Mouse (Mus musculus): ENCODE measurements around the gene Peak1.

Gene Peak1

DNA sequence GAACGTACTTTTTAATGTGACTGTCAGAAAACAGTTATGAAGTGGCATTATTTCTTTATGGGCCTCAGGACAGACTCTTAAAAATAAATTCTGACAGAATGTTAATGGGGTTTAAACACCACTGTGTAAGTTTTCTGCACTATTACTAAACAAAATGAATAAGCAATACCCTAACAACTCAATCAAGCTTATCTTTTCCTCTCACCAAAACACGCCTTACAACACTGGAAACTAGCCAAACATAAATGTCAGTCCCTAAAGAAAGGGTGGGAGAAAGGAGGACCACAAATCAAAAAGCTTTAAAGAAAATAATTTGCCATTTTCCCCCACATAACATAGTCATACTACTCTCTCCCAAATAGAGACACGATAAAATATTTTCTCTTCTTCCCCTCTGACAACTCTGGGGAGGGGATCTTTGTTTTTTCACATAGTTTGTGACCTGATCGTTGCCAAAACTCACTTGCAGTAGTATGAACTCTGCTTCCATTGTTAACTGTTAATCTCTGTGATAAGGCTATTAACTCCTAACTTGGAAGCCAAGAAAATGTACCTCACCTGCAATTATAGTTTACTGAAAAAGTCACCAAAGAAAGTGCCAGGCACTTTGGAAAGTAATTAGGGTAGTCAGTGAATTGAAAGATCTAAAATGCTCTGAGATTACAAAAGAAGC is 1.8 kb downstream of the Peak1 start:
- no peak for DNase-seq (ENCODE audit: low read depth, low spot score)

DNA sequence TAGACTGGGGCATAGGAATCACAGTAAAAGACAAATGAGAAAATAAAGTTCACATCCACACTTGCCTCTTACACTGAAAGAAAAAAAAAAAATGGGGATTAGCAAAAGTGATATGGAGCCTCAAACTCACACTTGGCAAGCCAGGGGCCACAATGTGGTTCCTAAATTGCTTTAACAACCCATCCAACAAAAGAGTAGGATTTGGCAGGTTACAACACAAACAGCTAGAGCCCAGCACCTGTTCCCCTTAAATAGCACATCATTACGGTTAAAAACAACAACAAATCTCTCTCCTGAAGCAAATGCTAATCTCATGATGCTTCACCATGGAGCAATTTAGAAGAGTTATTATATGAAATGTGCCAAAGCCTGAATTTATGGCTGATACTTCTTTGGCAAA is 2.5 kb downstream of the Peak1 start:
- DNase-seq (ENCODE audit: low read depth, low spot score): no peak

DNA sequence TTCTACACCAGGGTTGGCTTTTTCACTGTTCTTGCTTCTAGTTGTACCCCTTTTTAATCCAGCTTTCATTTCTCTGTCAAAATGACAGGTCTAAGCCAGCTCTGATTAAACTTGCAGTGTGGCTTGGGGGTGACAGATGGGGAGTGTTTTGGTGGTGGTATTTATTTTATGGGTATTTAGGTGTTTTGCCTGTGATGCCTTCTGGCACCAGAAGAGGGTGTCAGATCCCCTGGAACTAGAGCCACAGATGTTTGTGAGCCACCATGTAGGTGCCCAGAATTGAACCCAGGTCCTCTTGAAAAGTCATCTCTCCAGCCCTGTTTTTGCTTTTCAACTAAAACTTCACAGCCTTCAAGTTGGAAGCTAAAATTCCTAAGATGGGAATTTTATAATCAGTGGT is 3.5 kb downstream of the Peak1 start:
- no peak for DNase-seq (ENCODE audit: low read depth, low spot score)

DNA sequence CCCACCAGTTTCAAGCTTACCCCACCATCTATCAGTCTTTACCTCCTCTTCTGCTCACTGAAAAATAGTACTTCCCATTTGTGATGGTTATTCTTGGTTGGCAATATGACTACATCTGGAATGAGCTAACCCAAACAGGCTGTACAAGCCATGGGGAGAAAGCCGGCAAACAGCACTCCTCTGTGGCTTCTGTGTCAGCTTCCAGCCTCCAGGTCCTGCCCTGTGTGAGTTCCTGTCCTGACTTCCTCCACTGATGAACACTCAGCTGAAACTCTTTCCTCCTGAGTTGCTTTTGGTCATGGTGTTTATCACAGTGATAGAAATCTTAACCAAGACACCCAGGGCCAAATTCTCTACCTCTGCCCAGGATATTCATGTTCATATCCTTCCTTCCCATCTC is 5.2 kb downstream of the Peak1 start:
- DNase-seq (ENCODE audit: low read depth, low spot score): no peak

DNA sequence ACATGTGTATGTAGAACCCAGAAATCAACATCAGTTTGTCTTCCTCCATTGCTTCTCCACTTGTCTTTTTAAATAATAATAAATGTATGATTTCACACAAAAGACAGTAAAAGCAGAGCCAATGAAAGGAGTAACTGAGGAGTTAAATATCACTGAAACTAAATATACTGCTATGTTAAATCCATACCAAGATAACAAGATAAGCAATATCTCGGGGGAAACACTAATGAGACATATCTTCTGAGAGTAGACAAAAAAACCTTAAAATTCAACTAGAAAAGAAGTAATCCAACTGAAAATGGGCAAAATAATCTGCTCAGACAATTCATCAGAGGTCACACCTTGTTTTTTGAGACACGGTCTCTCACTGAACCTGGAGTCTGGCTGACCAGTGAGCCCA is 7.9 kb downstream of the Peak1 start:
- no peak for DNase-seq (ENCODE audit: low read depth, low spot score)

DNA sequence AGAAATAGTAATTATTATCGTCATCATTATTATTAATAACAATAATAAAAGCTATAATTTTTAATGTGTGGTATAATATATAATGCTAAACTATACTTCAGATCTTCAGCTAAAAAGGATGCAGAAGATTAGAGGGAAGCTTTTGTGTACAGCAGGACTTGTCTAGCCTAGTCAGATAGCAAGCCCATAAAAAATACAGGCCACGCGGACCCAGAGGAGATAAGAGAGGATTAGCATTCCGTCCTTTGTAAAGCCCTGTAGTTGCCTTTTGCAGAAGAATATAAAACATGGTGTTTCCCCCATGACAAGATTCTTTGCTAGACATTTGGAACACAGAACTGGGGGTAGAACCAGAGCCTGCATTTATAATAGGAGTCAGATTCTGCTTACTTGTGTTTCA is 13.2 kb downstream of the Peak1 start:
- DNase-seq (ENCODE audit: low read depth, low spot score): no peak

DNA sequence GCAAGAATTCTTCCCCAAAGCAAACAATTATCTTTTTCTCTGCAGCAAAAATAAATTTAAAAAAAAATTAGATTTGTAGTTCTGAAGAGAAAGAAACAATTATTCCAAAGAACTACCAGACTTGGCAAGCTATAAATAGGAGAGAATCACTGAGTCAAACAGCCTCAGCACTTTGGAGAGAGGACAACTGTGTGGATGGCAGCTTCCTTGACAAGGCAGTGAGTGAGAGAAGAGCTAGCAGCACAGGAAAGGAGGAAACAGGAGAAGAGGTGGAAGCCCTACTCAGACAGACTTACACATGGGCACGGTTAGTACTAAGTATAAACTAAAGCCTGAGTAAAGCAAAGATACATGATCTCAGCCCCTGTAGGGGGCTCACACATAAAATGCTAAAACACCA is 21.6 kb downstream of the Peak1 start:
- DNase-seq (ENCODE audit: low read depth, low spot score): no peak

DNA sequence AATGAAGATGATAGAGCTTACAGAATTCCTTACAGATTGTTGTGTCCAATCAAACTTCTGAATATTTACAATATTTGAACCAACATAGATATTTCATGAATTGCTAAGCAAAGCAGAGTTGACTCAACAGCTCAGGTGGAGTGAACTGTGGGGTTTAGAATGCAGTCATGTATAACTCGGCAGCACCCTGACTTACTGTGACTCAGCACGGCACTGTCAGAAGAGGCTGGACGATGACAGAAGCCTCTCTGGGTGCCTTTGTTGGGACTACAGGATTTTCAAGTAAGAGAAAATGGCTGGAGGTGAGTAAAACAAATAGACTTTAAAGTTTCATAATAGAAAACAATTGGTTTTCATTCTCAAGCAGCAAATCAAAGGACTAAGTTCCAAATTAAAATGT is 25.0 kb downstream of the Peak1 start:
- DNase-seq (ENCODE audit: low read depth, low spot score): no peak

DNA sequence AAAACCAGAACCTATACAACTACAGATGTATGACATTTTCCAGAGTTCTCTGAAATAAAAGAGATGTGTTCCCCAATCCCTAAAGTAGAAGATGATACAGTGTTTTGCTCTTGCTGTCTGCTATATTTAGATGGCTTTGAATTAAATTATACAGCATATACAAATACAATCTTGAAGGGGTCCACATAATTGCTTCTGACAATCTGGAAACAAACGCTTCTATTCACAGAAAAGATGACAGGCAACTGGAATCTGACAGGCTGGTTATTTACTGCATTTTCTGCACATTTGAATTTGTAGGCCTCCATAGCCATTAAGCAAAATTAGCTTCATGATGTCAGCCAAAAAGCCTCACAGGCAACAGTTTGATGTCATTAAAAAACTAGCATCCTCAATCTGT is 35.1 kb downstream of the Peak1 start:
- DNase-seq (ENCODE audit: low read depth, low spot score): no peak

DNA sequence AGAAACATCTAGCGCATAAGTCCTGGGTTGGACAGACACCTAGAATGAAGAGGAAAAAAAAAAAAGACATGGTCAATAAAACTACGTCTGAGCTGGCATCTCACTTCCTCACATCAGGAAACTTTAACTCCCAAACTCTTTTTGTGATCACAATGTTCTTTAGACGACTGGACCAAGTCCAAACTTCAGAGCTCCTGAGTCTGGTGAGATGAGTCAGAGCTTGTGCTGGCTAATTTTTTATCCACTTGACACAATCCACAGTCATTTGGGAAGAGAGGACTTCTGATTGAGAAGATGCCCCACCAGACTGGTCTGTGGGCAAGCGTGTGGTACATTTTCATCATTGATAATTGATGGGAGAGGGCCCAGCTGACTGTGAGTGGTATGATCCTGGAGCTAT is 43.5 kb downstream of the Peak1 start:
- no peak for DNase-seq (ENCODE audit: low read depth, low spot score)

DNA sequence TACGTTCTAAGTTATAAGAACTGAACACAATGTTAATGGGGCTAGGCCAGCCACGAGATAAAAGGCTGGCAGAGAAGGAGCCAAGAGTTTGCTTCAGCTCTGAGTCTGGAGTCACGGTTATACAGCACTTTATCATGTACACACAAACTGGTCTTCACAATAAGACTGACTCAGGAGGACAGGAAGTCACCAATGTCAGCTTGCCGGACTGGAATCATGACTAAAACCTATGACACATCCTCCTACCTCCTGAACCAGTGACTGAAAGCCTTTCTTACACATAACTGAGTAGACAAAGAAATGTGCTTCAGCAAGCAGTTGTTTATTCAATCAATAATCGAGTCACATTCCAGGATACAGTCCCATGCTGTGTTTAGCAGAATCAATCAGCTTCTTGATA is 47.2 kb downstream of the Peak1 start:
- no peak for DNase-seq (ENCODE audit: low read depth, low spot score)

DNA sequence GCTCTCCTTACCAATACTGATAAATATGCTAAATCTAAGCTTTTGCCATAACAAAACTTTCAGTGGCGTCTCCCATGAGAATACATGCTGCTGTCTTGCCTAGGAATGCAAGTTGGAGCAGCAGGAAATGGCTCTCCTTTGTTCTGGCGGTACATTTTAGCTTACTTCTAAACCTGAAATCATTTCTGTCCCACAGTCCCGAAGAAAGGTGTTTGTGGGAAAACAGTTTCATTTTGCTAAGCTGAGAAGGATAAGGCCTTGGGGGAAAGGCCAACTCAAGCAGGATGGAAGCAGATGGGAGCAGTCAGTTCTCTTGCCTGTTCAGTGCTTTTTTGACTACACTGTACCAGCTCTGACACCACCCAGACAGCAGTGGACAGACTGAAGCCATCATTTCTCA is 49.1 kb downstream of the Peak1 start:
- DNase-seq (ENCODE audit: low read depth, low spot score): no peak

DNA sequence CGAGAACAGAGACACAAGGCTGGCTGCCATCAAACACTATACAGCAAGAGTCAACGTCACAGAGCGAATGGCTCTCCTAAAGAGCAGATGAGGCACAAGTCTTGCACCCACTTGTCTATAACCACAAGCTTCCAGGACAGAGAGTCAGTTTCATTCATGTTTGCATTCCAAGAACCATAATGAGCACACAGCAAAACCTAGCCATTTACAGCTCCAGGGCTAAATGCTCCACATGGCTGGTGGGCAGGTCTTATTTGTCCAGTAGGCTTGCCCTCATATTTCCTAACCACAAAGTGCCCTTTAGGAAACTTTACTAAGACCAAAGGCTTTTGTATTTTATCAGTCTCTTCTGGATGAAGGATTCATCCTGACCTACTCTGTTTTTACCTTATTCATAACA is 54.6 kb downstream of the Peak1 start:
- no peak for DNase-seq (ENCODE audit: low read depth, low spot score)

DNA sequence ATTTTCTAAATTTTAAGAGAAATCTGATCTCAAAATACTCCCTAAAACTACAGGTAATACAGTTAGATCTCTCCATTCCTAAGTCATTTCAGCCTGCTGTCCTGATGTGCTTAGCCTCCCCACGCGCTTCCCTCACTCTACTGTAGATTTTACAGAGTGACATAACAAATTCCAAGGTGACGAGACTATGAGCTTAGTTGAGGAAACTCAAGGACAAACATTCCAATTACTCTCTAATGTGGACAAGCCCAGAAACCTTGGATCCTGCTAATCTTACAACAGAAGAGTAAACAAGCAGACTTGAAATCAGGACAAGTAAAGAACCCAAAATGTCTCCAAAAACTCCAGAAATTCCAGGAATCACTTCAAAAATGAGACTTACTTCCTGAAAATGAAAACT is 58.6 kb downstream of the Peak1 start:
- DNase-seq (ENCODE audit: low read depth, low spot score): no peak

DNA sequence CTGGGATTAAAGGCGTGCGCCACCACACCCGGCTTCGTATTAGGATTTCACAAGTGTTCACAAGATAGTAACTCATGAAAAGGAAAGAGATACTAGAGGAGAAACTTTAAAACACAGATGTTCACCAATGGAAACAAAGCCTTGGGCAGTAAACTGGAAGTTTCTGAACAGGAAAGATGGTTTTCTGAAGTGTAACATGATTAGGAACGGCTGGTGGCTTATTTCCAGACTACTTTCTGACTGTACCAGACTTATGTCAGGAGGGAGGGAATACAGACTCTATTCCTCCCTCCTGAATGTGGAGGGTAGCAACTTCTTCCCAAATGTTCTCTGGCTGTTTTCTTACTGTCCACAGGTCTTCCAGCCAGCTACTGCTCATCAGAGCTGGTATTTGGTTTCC is 62.7 kb downstream of the Peak1 start:
- no peak for DNase-seq (ENCODE audit: low read depth, low spot score)

DNA sequence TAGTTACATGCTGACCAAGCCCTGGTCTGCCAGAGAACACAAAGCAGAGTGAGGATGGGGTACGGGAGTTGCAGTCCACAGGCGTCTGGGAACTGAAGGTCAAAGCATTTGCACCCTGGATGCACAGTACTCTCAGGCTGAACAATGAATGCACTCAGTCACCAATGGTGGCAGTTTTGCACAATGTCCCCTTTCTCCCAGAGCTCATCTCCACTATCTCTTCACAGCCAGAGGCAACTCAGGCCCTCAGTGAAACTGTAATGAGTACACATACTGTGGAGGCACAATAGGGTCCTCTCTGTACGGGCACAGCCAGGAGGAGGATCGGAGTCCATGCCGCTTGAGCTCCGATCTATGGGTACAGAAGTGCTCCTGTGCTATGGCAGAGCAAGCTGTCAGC is 71.5 kb downstream of the Peak1 start:
- no peak for DNase-seq (ENCODE audit: low read depth, low spot score)

DNA sequence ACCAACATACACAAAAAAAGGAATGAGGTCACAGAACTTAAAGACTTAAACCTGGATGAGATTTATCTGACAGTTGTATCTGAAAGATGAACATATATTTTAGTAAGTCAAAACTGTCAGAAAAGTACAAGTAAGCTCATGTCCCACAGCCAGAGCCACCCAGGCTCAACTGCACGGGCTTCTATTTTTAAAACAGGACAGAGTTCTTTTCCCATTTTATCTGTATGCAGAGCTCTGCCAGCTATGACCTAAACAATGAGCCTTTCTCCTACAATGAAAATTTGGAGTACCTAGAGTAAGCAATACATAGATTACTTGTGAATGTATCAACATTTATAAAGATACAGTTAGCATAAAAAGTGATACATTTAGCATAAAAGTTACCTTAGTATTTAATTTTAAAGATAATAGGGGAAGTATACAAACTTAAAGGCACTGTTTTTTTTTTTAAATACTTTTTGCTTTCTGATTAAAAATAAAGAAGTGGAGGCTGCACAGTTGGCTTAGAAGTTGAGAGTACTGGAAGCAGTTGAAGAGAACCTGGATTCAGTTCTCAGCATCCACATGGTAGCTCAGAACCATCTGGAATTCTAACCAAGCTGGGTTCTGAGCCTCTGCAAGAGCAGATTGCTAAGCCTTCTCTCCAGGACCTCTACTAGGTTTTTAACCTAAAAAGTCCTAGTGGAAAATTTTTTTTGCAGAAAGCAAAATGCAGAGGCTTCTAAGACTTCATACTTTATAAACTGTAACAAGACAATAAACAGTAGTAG is 78.3 kb downstream of the Peak1 start:
- DNase-seq (ENCODE audit: low read depth, low spot score): no peak

DNA sequence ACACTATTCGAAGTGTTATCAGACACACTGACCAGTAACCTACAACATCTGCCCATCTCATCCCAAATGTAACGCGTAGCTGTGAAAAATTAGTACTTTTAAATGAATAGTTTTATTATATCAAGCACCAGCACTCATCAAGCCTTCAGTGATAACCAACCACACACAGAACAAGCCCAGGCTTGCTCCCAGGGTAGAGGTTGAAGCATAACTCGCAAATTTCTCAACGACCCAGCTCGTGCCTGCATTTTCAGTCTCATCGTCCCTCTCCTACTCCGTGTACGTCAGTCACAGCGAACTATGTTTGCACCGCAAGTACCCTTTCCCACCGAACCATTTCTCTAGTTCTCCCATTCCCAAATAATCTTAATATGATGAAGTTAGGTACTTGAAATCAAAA is 83.5 kb downstream of the Peak1 start:
- no peak for DNase-seq (ENCODE audit: low read depth, low spot score)

DNA sequence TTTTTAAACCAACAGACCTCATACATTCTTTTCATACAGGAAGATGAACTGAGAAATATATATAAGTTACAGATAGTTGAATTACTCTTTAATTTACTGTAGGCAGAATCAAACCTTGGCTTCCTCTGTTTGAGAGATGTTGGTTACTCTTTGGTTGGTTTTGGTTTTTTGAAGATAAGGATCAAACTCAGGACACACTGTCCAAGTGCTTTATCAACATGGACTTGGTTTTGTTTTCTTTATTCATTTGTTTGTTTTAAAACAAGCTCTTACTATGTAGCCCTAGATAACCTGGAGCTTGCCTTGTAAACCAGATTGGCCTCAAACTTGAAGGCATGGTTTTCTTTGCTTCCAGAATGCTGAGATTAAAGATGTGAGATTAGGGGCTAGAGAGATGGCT is 85.1 kb downstream of the Peak1 start:
- DNase-seq (ENCODE audit: low read depth, low spot score): no peak

DNA sequence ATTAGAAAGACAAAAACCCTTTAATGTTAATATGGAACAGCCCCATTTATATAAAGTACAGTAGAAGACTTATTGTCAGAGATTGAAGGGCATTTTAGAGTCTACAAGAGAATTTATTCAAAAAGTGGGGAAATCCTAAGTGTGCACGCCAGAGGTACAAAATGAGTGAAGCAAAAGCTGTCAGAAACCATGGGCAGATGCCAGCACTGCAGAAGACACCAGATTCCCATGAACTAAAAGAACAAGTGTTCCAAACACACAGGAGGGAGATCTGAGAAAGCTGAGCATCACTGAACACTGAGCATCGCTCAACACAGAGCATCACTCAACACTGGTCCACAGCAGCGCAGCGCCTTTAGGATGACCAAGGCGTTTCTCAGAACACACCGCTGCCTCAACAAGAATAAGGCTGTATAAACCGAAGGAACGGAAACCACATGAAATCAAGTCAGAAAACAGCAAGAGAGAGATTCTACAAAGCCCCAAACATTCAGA is 91.3 kb downstream of the Peak1 start:
- DNase-seq (ENCODE audit: low read depth, low spot score): no peak

DNA sequence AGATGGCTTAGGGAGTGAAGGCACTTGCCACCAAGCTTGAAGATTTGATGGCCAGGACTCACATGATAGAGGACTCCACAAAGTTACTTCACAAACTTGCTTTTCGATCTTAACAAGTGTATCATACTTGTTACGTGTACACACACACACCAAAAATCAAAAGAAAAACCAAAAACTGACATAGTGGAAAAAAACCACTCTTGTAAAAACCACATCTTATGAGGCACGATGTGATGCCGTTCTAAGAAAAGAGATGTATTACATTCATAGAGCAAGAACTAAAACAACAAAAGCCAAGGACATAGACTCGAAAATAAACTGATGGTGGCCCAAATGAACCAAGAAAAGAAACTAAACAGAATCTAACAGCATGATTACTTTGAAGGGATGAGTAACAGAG is 92.1 kb downstream of the Peak1 start:
- DNase-seq (ENCODE audit: low read depth, low spot score): no peak

DNA sequence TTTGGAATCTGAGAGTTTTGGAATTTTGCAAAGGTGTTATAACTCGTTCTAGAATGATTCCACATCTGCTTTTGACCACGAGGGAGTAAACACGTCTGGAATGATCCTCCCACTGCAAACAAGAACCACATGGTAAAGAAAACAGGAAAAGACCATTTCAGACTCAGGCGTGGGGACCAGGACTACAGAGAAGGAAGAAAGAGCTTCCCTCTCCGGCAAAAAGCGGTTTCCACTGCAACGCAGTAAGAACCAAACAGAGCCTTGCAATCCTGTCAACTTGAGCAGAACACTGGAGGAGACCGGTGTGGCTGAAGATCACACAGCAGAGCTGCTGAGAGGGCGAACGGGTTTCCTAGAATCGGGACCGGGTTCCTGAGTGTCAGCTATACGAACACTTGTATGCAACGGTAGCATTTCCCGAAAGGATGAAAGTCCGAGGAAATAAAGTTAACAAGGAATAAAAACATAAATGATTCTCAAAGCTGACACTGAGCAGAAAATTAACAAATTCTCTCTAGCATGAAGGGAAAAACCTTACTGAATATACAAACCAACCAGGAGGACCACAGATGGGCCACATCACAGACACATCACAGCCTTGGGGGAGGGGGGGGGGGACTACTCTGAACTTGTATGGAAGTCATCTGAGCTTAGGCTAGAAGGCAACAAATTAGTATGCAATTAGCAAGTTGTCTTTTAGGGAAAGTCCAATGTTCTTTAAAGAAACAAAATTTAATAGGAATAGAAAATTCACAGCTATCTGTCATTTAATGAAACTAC is 93.1 kb downstream of the Peak1 start:
- DNase-seq (ENCODE audit: low read depth, low spot score): no peak

DNA sequence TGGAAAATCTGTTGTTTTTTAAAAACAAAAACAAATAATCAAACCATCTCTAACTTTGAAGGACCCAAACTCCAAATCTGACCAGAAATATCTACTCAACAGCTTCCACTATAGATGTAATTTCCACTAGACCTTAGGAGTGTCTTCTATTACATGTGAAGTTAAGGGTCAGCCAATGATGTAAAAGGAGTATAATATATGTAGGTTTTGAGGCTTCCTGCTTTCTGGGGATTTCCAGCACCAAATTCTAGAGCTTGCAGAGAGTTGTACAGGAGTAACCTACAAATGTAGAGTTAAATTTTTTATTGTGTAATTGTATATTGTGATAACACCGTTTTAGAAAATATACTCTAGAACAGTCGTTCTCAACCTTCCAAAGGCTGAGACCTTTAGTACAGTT is 96.6 kb downstream of the Peak1 start:
- DNase-seq (ENCODE audit: low read depth, low spot score): no peak

All from WW6 (cell line).